Mouse (Mus musculus): ENCODE measurements around the gene Gnb2.

Gnb2 gene

DNA sequence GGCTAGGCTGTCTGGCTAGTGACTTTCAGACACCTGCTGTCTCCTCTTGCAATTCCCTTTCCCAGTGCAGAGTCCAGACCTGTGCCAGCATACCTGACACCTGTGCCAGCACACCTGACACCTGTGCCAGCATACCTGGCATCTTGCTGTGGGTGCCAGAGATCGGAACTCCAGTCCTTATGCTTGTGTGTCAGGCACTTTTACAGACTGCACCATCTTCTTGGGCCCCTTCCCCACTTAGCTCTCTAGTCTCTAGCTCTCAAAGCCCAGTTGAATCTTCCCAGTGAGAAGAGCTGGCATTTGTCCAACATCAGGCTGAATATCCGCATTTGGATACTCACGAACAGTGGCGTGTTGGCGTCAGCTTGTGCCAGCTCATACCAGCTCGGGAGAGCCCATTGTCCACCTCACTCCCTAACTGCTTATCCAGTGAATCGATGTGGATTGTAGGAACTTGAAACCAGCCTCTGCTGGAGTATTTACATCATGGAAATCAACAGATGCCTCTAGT is 6.0 kb upstream of the Gnb2 start:
- no peak for DNase-seq (ENCODE audit: low read depth)

DNA sequence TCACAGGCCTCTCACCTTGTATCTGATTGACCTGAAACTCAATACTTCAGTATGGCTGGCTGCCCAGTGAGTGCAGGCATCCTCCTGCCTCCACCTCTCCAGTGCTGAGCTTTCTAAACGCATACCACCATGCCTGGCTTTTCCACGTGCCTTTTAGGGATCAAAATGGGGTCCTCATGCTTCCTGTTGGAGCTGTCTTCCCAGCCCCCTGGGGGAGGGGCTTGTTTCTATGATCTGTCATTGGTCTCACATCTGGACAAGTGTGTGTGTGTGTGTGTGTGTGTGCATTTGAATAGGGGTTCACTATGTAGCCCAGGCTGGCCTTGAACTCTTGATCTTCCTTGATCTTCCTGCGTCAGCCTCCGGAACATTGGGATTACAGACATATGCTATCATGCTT is 4.2 kb upstream of the Gnb2 start:
- no peak for DNase-seq (ENCODE audit: low read depth)

DNA sequence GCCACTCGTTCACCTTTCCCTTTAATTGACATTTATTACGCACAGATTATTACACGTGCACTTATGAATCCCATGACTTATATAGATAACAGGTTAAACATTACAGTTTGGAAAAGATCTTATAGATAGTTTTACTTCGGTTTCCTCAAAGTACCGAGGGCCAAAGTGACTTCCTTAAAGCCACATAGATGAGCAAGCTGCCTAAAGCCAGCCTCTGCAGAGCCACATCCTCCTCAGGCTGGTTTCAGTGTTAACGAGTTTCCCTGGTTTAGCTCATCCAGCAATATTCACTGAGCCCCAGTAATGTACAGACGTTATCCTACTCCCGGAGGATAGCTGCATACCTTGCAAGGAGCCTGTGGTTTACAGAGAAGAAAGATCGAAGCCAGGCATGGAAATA is 2.0 kb upstream of the Gnb2 start:
- no peak for DNase-seq (ENCODE audit: low read depth)

DNA sequence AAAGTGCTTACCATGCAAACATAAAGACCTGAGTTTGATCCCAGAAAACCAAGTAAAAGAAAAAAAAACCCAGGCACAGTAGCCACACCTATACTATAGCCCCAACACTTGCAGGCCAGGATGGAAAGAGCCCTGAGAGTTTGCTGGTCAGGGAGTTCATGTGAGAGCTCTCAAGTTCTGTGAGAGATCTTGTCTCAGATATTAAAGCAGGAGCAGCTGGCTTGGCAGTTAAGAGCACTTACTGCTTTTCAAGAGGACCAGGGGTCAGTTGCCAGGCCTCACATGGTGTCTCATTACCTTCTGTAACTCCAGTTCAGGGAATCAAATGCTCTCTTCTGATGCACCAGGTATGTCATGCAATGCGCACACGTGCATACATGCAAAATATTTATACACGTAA is 1.5 kb upstream of the Gnb2 start:
- no peak for DNase-seq (ENCODE audit: low read depth)

DNA sequence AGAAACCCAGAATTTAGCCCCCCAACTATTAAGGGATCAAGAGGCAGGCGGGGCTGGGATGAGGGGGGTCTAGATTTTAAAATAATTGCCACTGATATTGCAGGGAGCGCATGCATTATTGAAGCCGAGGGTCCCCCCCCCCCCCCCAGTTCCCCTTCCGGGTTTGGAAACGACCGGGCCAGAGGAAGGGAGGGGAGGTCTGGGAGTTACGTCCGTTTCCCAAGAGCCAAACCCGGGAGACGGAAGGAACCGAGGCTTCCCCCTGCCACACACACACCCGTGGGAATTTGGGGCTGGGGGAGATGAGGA is 548 bp downstream of the Gnb2 start:
- DNase-seq (ENCODE audit: low read depth): no peak

DNA sequence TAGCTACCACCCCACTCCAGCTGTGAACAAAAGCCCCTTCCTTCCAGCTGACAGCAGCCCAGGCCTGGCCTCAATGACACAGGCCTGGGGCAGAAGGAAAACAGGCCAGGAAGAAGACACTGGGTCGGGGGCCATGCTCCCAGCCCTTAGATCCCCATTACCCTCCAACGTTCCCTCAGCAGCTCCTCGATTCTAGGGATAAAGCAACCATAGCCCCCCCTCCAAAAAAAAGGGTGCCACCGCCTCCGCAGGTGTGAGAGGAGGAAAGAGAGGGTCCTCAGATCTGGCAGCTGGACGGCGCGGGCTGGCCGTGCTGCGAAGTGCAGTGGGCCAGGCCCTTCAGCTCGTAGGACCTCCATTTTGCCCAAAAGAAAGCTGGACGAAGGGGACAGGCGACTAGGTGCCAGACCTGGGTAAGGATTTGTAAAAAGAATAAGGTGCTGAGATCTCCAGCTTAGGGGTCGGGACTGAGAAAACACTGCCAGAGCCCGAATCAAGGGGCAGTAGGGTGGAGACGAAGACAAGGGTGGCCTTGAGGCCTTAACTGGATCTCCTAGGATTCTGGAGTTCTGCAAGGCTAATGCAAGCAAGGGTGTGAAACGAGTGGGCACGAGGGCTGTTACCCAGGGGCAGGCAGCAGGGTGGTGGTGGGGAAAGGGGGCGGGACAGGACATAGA is 1.0 kb downstream of the Gnb2 start:
- DNase-seq (ENCODE audit: low read depth): no peak

DNA sequence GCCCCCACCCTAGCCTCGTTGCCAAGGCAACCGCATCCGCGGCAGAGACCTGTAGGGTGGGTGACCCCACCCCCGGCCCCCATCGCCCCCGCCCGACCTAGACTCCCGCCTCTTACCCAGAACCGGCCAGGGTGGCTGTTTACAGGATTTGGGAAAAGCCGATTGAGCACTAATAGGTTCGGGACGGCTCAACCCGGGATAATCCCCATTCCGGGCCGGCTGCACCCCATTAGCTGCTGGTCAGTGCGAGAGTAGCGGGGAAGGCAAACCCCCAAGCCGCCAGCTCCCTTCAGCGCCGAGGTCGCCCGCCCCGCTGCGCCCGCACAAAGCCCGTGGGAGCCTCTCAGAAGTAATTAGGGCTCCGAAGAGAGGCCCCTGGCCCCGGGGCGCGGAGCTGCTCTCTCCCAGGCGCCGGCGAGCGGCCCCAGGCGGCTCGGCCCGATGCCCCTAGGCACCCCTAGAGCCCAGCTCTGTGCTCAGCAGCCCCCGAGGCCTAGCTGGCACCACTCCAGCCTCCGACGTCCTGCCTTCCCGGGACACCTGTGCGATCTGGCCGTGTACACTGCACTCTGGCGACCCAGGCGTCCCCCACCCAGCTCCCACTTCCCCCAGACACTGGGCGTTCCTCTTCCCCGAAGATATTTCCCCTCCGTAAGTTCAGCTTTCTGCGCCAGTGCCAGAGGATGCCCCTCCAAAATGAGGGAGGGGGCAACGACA is 1.7 kb downstream of the Gnb2 start:
- DNase-seq (ENCODE audit: low read depth): no peak

DNA sequence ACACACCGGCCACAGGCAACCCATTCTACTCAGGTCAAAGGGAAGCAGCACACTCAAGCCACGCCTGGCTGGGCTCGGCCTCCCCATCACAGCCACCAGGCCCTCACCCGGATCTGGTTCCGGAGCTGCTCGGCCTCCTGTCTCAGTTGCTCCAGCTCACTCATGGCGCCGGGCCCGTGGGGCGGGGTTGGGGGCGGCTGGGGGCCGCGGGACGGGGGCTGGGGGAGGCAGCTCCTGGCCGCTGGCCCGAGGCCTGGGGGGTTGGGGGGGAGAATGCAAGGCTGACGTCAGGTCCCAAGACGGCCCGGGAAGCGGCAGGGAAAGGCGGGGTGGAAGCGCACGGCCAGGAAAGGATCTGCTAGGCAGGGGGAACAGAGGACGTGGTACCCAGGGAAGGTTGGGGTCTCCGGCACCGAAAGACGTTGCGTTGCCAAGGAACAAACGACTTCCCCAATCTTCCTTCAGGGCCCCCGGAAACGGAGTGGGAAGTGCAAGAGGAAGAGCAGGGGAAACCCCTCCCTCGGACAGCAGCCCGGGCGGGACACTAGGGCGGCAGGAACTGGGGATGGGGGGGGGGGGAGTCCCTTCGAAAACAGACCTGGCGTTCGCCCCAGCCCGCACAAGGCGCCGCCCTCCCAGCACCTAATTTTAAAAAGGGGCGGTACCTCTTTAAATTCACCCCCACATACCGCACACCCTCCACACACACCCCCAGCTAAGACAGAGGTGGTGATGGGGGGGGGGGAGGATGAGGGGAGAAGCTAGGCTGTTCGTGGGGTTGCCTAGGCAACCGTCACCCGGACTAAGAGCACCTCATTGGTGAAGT is 2.5 kb downstream of the Gnb2 start:
- no peak for DNase-seq (ENCODE audit: low read depth)

DNA sequence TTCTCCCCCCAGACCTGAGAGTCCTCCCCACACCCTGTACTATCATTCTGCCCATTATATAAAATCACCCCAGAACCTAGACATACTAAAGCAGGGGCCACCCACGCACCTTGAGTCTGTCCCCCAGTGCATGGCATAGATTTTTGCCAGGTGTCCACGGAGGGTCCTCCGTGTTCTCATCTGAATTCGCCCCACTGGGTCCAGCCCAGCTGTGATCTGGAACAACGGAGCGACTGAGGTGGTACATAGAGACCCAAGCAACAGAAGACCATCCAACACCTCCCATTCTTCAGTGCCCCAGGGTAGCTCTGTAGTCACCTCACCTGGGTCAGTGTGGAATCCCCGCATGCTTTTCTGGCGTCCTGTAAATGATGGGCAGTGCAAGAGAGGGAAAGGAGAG is 3.2 kb downstream of the Gnb2 start:
- no peak for DNase-seq (ENCODE audit: low read depth)

DNA sequence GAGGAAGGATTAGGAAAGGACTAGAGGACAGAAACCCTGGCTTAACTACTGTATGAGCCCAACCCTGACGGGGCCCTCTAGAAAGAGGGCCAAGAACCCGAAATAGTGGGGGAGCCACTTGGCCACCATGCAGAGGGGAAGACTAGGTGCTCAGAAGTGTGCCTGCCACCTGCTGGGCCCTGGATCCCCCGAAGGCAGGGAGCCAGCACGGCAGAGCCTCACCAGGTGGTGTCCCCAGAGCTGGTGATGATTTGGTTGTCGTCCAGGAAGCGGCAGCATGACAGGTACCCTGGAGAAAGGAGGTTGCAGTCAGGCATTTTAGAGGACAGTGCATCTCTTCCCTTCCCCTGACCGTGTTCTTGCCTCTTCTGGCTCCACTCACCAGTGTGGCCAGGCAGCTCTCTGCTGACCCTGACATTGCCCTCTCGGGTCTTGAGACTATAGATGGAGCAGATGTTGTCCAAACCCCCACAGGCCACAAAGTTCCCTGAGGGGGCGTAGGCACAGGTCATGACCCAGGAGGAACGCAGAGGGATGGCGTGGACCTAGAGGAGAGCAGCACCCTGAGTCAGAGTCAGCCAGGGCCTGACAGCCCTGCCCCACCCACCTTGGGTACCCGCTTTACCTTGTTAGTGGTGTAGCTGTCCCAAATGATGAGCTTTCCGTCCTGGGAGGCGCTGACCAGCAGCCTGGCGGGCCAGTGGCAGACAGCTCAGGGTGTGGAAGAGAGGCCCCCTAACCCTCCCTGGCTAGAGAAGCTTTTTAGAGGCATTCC is 3.9 kb downstream of the Gnb2 start:
- no peak for DNase-seq (ENCODE audit: low read depth)

DNA sequence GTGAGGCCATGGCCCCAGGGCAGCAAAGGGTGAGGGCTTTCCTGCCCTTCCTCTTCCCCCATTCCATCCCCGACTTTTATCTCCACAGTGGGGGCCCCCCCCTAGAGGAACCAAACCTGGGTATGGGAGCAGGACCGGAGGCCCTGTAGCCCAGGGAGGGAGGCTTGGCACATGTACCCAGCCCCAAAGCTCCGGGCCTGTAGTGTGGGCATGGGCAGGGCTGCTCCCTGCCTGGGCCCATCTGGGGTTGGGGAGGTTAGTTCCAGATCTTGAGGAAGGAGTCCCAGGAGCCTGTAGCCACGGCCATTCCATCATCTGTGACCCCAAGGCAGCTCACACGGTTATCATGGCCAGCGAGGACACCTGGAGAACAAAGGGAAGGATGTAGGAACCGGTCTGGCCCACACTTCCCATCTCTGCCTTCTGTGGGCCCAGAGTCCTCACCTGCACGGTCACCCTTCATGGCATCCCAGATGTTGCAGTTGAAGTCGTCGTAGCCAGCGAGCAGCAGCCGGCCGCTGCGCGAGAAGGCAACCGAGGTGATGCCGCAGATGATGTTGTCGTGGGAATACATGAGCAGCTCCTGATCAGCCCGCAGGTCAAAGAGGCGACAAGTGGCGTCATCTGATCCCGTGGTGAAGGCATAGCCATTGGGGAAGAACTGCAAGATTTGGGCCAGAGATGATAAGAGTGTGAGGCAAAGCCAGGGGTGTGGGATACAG is 4.9 kb downstream of the Gnb2 start:
- no peak for DNase-seq (ENCODE audit: low read depth)

DNA sequence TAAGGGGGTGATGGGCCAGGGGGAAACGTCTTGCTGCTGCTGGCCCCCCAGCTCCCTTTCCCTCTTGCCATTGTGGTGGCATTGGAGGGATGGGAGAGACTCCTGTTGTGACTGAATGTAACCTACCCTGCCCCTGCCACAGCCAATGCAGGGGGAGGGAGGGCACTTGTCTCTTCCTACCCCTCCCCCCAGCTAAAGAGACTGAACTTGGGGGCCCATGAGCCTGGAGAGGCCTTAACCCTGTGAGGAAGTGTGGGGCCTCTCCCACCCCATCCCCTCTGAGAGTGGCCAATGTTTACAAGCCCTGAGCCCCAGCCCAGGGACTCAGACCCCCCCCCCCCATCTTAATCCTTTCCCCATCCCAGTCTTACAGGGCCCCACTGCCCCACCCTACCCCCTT is 5.9 kb downstream of the Gnb2 start:
- DNase-seq (ENCODE audit: low read depth): no peak

DNA sequence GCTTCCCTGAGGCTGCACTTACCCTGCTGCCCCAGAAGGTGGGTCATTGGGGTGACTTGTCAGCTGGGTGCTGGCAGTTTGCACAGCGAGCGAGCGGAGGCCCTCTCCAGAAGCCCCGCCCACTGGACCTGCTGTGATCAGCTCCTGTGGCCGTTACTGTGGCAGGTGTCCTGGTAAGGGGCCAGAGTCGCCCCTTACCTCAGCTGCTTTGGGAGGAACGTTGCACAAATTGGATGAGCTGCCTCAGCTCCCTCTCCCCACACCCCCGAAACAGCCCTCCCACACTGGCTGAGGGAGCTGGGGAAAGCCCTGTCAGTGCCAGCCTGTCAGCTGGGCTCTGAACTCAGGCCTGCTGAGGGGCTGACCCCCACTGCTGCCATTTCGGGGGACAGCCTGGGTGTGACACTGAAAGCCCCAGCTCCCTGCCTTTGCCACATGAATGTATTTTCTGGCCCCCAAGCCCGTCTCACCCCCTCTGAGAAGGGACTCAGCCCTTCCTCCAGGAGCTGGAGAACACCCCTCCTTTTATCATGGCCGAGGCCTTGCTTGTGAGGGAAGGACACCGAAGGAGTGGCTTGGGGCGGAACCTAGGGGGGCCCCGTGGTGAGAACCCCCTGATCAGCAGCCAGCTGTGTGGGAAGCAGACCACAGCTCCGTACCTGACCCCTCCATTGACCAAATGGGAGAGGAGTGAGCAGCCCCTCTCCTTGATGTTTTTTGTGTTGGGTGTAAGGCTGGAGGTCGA is 6.9 kb downstream of the Gnb2 start:
- no peak for DNase-seq (ENCODE audit: low read depth)

DNA sequence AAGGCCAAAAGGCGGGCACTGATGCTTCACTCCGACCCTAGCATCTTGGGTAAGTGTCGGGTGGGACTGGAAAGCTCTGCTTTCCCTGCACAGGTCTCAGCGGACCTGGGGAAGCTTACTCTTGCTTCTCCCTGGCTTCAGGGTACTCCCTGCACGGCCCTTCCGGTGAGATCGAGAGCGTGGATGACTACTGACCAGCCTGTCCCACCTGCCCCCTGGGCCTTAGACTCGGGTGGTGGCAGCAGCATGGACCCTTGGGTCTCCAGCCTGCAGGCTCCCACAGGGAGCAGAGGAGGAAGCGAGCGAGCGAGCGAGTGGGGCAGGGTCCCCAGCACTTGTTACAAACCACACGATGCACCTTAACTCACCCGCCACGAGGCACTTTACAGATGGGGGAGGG is 7.8 kb downstream of the Gnb2 start:
- no peak for DNase-seq (ENCODE audit: low read depth)

DNA sequence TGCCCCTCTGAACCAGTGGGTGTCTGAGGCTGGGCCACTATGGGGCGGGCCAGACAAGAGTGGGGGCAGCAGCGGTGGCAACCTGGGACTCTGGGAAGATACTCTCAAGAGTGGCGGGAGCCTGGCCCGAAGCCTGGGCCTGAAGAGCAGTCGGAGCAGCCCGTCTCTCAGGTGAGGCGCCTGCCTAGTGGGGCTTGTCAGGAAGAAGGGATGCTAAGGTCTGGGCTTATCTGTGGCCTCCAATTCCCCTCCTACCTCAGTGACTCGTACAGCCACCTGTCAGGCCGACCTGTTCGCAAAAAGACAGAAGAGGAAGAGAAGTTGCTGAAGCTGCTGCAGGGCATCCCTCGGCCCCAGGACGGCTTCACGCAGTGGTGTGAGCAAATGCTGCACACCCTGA is 8.6 kb downstream of the Gnb2 start:
- no peak for DNase-seq (ENCODE audit: low read depth)

DNA sequence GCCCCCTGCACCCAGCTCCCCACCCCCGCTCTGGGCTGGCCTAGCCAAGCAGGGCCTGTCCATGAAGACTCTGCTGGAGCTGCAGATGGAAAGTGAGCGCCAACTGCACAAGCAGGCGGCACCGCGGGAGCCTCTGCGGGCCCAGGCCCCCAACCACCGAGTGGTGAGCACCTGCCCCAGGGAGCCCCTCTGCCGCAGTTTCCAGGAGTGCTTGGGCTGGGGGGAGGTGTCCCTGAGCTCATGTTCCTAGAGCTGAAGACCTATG is 9.1 kb downstream of the Gnb2 start:
- DNase-seq (ENCODE audit: low read depth): no peak

DNA sequence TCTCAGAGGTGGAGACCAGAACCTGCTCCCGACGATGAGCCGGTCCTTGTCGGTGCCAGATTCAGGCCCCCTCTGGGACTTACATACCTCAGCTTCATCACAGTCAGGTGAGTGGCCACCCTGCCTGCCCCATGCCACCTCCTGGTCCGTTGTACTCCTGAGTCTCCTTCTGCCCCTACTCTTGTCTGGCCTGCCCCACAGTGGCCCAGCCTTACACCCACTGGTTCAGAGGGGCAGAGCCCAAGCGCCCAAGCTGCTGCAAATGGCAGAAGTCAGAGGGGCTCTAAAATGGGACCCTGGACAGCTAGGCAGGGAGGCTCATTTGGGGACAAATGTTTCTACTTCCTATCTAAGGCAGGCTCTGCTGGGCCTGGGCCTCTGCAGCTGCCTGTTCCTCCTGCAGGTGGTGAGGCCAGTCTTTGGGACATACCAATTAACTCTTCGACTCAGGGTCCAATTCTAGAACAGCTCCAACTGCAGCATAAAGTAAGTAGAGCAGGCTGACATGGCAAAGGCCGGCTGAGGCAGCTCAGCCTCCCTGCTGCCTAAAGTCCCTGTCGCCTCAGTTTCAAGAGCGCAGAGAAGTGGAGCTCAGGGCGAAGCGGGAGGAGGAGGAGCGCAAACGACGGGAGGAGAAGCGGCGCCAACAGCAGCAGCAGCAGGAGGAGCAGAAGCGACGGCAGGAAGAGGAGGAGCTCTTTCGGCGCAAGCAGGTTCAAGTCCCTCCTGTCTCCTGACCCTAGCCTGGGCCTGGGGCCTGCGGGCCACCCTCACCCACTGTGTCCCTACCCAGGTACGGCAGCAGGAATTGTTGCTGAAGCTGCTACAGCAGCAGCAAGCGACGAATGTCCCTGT is 9.7 kb downstream of the Gnb2 start:
- no peak for DNase-seq (ENCODE audit: low read depth)

DNA sequence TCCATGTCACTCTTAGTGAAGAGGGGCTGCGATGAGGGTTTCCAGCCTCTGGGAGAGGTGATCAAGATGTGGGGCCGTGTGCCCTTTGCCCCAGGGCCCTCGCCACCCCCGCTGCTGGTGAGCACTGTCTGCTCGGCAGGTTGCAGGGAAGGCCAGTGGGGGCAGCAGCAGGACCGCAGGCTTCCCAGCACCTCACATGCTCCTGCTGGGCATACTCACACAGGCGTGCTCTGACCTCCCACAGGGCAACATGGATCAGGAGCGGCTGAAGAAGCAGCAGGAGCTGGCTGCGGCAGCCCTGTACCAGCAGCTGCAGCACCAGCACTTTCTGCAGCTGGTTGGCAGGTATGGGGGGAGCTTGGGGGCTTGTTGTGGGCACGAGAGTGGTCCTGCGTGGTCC is 10.6 kb downstream of the Gnb2 start:
- no peak for DNase-seq (ENCODE audit: low read depth)

DNA sequence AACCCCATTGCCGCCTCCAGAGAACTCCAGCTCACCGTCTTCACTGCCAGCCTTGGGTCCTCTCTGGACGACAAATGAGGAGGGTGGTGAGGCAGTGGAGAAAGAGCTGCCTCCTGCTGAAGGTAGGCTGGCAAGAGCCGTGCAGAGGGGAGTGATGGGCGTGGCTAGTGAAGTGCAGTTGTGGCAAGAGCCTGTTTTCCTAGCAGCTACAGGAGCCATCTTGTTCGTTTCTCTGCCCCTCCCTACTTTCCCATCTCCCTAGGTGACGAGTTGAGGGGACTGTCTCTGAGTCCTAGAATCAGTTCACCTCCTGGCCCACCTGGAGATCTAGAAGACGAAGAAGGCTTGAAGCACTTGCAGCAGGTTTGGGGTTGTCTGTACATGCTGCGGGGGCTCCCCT is 11.4 kb downstream of the Gnb2 start:
- DNase-seq (ENCODE audit: low read depth): no peak

Measured in c-Kit-positive CD71-negative TER-119-negative erythroid progenitor cells, embryonic 14.5 days (primary cell).